Mouse (Mus musculus) pancreas, adult 10 weeks (tissue): ENCODE measurements around the gene Vmn1r176. TPM values are rescaled to one million over a fixed set of nuclear protein-coding genes. Genes with fewer than 3 reads are reported as not detected.

Experiments
- polyA plus RNA-seq: library from polyadenylated mRNA; stranded (reverse); fragments of 350-450 nt; fragmentation: Illumina TruSeq; extraction: RNeasy Lipid Tissue Mini Kit (QIAGEN cat#74804); gene quantifications from one replicate; pipeline ENCODE4 v1.2.3, GENCODE M21; 2015; ENCODE audit warnings: low read depth, low replicate concordance; ENCODE audit not compliant: insufficient read depth

Vmn1r176 gene
- polyA plus RNA-seq = not detected

DNA sequence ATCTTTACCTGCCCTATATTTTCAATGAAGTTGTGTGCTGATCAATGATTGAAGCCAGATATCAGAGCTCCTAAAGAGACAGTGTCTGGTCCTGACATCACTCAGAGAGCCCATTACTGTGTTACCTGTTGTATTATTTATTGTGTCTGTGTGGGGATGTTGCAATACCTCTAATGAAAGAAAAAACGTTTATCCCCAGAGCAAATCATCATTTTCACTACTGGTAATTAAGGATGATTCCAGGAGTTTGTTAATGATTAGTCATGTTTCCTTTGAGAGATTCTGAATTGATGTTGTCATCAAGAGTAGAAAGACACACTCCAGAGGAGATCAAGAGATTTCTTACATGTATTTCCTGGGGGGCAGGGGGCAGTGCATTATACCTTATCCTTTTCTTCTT lies at the start of gene Vmn1r176:
Gene Vmn1r176, minus strand, starts transcription at position 101 of the 400 bp plus-strand sequence.

DNA sequence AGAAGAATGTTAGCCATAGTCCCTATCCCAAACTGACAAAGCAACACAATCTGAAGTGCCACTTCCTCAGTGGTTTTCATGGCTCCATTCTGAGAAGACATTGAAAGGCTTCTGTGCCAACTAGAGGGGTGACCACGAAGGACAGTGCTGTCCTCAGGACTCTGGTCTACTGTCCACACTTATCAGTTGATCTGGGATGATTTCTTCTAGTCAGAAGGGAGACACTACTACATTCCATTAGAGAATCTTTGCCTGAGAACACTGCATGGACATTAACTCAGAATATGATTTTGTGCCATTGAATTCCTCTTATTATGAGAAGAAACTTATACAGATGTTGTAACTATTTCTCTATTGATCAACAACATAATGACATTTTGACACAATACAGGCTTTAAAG lies 29.2 kb upstream of the Vmn1r176 start, which contains the start of gene Vmn1r177:
Gene Vmn1r177, minus strand, starts transcription at position 101 of the 400 bp plus-strand sequence.

DNA sequence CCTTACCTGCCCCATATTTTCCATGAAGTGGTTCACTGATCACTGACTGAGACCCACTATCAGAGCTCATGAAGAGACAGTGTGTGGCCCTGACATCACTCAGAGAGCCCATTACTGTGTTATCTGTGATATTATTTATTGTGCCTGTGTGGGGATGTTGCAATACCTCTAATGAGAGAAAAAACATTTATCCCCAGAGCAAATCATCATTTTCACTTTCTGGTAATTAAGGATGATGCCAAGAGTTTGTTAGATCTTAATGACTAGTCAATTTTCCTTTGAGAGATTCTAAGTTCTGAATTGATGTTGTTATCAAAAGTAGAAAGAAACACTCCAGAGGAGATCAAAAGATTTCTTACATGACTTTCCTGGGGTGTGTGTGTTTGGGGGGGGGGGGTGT lies 26.6 kb downstream of the Vmn1r176 start, which contains the start of gene Vmn1r175:
Gene Vmn1r175, minus strand, starts transcription at position 101 of the 400 bp plus-strand sequence.

Other genes with a start within 250 kb of the Vmn1r176 start
- gene Vmn1r170, start 231.2 kb downstream of the Vmn1r176 start, polyA plus RNA-seq = not detected
- not detected for gene Vmn1r171, start 206.7 kb downstream of the Vmn1r176 start, polyA plus RNA-seq
- gene Vmn1r172, start 179.1 kb downstream of the Vmn1r176 start, polyA plus RNA-seq = not detected
- not detected for gene Vmn1r173, start 136.7 kb downstream of the Vmn1r176 start, polyA plus RNA-seq
- not detected for gene Vmn1r174, start 85.1 kb downstream of the Vmn1r176 start, polyA plus RNA-seq
- not detected for gene Vmn1r175, start 26.7 kb downstream of the Vmn1r176 start, polyA plus RNA-seq
- gene Vmn1r177, start 29.1 kb upstream of the Vmn1r176 start, polyA plus RNA-seq = not detected
- gene Vmn1r178, start 54.6 kb upstream of the Vmn1r176 start, polyA plus RNA-seq = not detected
- gene Vmn1r179, start 89.6 kb upstream of the Vmn1r176 start, polyA plus RNA-seq = not detected
- gene Vmn1r180, start 113.3 kb upstream of the Vmn1r176 start, polyA plus RNA-seq = not detected
- gene Vmn1r181, start 137.2 kb upstream of the Vmn1r176 start, polyA plus RNA-seq = not detected
- not detected for gene V1rd19, start 164.3 kb upstream of the Vmn1r176 start, polyA plus RNA-seq
- not detected for gene Vmn1r183, start 215.9 kb upstream of the Vmn1r176 start, polyA plus RNA-seq
- gene Zfp180, start 244.6 kb upstream of the Vmn1r176 start, polyA plus RNA-seq = 5.8 TPM